Mouse (Mus musculus) adrenal gland, postnatal 14 days (tissue): Measurements from ENCODE around the gene Lrrd1. TPM values are rescaled to one million over a fixed set of nuclear protein-coding genes. Genes with fewer than 3 reads are reported as not detected.
"Not testable (repeated sequence)": the region's sequence is repeated elsewhere in the genome, so short reads cannot be mapped to it uniquely, and the experiment has no call there.

ENCODE experiments used
- DNase-seq: peaks from one replicate; pipeline ENCODE4 v3.0.0; 2021; ENCODE audit warnings: mixed read lengths
- long read RNA-seq, 2 experiments: library from polyadenylated mRNA; stranded (forward); transcript quantifications; one replicate each; pipeline ENCODE4 v2.0.0; 2021
- total RNA-seq: library from RNA; stranded (reverse); gene quantifications from 2 replicates; pipeline ENCODE4 v1.2.3, GENCODE M21; 2021

Gene Lrrd1
- not detected in 2 replicates for total RNA-seq
- long read RNA-seq, experiment 1: 0 reads
- long read RNA-seq, experiment 2: 0 reads

GRCm38 (mm10) chr5:3845026-3845425 is at the start of gene Lrrd1:
Lrrd1 (plus strand) TSS chr5:3845173.
- DNase-seq: peak; percentile 27

- DNase-seq: not testable (repeated sequence)
These were observed 47.9 kb upstream of the Lrrd1 start for GRCm38 (mm10) chr5:3797101-3797500.

GRCm38 (mm10) chr5:3798656-3799055 is 46.3 kb upstream of the Lrrd1 start:
- DNase-seq: not testable (repeated sequence)

- DNase-seq: no peak
These were observed 44.9 kb upstream of the Lrrd1 start for GRCm38 (mm10) chr5:3800041-3800440.

DNA sequence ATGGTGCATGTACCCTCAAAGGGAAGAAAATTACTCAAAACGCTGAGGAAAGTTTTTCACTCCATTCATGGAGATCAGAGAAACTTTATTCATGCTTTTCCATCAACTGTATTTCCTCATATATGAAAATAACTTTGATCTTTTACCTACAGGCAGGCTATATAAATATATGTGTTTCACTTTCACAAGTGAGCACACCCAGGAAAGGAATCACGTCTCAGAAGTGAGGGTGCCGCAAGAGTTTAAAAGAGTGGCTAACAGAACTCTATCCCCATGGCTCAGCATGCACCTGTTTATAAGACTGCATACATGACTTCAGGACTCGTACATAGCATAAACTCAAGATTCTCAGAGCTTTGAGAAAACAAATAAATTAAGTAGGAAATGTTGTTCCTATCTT is 44.1 kb upstream of the Lrrd1 start:
- no peak for DNase-seq

DNA sequence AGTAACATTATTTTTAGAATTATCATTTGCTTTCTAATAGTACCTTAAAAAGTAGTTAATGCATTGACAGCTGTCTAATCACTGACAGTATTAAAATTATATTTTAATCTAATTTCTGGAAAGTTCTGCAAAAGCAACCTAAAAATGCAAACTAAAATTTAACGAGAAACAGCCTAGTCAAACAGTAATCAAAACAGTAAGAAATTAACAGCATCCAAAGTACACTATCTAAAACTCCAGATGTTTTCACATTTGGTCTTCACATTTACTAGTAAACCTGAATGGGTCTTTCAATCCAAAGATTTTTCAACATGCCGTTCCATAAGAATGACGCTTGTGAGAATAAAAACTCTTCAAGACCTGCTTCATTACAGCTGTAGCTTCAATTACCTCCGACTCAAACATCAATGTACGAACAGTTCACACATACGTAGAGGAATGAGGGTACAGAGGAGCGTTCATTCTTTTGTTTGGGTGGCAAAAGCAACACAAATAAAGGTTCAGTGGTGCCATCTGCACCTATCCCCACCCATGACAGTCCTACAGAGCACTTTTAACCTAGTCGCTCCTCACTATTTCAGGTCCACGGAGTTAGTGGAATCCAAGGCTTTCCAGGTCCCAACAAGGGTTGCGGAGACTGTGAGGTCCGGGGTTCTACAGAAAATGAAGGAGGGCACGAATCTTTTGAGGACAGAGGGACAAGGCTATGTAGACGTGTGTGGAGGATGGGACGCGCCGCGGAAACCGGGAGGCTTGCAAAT is 43.1 kb upstream of the Lrrd1 start:
- no peak for DNase-seq

GRCm38 (mm10) chr5:3802433-3803291 is 42.3 kb upstream of the Lrrd1 start, which contains the start of the genes Ankib1 and Krit1:
Ankib1 (minus strand) TSS chr5:3802925.
Krit1 (plus strand) TSS chr5:3803184.
- DNase-seq: peak; percentile 95

DNA sequence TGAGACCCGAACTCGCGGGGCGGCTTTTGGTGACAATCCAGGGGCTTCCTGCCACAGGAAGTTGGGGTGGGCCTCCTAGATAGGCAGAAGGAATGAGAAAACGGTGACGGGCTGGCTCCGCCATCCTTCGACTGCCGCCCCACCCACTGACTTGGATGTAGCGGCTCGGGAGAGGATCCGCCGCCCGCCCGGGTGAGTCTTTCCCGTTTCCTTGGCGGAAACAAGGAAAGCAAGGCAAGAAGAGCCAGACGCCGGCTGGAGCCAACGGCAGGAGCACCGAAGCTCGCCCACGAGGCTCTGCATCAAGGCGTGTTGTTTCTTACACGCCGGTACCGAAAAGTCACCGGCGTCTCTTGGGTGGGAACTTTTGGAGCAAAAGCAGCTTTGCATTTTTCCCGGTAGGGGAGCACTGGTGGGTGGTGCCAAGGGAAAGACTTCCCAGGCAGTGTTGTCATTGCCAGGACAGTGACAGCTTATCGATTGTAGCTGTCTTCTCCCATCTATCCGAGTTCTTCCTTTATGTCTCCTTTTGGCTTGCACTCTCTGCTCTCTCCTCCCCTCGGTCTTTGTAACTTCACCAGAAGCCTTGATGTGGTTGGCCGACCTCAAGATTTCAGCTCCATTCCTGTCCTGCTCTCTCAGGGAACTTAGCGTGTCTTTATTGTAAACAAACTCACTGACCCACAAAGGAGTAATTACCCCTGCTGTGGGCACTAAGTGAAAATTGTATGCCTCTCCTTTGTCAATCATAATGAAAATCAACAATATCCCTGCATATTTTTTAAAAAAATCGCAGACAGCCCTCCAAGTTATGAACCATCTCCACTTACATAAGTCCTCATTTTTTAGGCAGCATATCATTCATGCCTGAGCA is 41.4 kb upstream of the Lrrd1 start:
- DNase-seq: no peak

- no peak for DNase-seq
These were observed 36.5 kb upstream of the Lrrd1 start for GRCm38 (mm10) chr5:3808472-3808871.

DNA sequence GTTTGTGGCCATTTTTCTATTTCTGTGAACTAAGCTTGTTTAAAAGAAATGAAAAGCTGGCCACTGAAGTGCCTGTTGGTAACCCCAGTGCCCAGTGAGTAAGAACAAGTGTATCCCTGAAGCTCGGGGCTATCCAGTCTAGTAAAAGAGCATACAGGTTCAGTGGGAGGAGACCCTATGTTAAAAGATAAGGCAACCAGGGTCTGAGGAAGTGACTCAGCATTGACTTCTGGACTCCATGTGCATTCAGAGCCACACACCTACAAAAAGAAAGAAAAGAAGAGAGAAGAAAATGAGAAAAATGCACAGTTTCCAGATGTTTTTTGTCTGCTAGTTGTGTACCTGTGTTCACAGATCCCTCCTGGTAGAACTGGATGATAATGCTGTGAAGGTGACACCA is 10.9 kb upstream of the Lrrd1 start:
- no peak for DNase-seq

- DNase-seq: no peak
These were observed 25.2 kb downstream of the Lrrd1 start for GRCm38 (mm10) chr5:3870161-3870560.

- peak; percentile 9 for DNase-seq
These were observed 27.4 kb downstream of the Lrrd1 start for GRCm38 (mm10) chr5:3872348-3872747.

GRCm38 (mm10) chr5:3873485-3873884 is 28.5 kb downstream of the Lrrd1 start:
- no peak for DNase-seq

- DNase-seq: not testable (repeated sequence)
These were observed 41.9 kb downstream of the Lrrd1 start for GRCm38 (mm10) chr5:3886862-3887261.

DNA sequence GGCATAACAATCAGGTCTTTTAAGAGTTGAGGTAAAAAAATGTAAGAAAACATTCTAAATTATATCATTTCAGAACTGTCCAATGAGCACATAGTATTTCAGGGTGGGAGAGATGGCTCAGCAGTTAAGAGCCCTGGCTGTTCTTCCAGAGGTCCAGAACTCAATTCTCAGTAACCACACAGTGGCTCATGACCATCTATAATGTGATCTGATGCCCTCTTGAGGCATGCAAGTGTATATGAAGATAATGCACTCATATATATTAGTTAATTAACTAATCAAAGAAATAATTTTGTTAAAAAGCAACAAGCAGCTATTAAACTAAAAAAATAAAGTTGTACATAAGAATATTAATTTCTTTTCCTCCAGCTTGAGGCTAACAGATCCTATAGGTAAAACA is 44.2 kb downstream of the Lrrd1 start:
- no peak for DNase-seq

DNA sequence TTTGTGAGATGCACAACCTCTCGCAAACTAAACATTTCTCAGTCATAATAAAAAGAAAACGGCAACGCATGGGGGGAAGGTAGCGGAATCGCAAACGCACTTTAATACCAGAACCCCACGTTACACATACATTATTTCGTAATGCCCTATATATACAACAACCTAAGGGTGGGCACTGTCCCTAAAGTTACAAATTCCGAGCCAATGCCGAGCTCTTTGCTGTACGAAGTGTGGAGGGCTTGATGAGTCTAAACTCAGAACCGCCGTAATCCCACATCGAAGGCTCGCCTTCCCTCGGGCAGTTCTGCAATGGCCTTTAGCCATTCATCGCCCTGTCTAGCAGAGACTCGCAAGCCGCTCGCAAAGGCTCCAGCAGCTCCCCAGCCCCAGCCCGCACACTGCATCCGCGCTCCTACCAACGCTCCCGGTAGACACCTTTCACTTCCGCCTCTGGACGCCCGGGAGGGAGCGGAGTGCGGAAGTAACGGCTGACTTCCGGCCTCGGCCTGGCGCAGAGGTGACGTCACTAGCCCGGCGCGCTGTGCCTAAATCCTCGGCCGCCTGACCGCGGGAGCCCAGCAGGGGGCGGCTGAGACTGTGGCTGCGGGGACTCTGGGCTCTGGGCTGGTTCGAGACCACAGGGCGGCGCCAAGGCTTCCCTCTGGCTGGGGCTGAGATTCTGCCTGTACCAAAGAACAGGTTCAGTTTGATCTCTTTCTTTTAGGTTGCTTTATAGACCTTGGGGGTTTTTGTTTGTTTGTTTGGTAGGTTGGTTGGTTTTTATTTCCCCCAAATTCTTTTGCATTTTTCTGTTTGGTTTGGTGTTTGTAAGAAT is 48.7 kb downstream of the Lrrd1 start, which contains the start of gene Mterf1a:
TSS of gene Mterf1a (minus strand) at position 475 of the 835 bp plus-strand sequence.
- DNase-seq: peak; percentile 41

DNA sequence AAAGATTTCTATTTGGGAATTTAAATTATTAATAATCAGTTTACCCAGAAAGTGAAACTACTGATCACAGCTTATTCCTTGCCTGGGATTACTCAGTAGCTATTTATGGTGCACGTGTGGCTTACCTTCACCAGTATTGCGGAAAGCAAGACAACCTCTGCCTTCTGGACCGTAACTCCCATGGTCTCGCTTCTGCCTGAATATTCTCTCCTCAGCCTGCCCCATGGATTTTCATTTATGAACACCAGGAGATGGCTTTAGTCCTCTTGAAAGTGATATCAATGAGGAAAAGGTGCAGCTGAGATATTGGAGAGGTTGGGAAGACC is 49.3 kb downstream of the Lrrd1 start:
- DNase-seq: not testable (repeated sequence)

DNA sequence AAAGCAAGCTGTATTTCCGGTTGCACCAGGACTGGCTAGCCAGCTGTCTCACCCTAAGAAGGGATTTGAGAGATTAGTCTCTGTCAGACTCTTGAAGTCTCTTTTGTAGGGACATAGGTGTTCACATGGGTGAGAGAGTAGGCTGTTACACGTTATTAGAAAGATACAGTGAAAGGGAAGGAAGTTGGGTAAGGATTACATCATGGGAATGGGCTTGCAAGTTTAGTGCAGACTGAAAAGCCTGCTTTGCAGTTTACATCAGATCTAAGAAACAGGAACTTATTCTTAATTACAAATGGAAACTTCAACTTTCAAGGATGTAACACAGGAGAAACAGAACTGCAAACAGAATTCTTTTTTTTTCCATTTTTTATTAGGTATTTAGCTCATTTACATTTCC is 60.5 kb downstream of the Lrrd1 start:
- DNase-seq: no peak
